Mouse (Mus musculus) mouse trophoblast stem cell (cell line): ENCODE measurements at regions not wholly inside any gene's neighbourhood (a gene's known extent, or its start where the extent isn't known, plus 50 kb on each side); places are given as distances from the start of the nearest gene placed in this dataset.
"Not testable (repeated sequence)": the region's sequence is repeated elsewhere in the genome, so short reads cannot be mapped to it uniquely, and the experiment has no call there.

Experiments used
- in situ Hi-C, 2 experiments: fragments of 300-500 bp; cut with MseI, MboI; formaldehyde crosslinking; loops; 2 replicates in 1 of 2; 3 replicates in 1 of 2; pipeline ENCODE4 v1.15.1; 2025

DNA sequence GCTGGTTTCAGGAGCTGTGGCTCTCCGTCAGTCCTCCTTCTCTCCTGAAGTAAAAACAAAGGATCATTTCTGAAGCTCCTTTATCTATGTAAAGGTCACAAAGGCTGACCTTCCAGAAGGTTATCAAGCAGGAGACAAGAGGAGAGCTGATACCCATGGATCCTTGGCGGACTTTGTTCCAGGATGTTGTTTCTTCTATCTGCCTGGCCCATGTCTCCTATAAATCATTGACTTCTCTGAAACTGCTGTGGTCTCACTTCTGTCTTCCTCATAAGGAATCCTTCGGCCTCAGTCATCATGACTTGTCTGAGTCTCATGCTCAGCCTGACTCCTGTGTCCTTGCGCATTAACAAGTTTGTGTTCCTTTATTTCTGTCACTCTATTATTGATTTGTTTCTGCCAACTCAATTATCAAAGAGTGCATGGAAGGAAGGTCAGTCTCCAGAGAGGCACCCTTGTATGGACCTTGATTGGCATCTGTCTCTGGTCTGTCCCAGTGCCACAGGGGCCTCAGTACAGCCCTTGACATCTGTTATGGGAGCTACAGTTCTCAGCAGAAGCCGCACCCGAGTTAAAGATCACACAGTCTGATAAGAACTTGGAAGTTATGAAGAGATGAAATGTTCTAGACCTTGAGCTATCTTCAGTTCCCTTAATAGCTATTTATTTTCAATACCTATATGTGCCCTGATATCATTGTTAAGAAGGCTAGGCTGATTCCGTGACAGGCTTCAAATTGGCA is 53.2 kb upstream of the Dazl start:
- in situ Hi-C loops: no loop called here

DNA sequence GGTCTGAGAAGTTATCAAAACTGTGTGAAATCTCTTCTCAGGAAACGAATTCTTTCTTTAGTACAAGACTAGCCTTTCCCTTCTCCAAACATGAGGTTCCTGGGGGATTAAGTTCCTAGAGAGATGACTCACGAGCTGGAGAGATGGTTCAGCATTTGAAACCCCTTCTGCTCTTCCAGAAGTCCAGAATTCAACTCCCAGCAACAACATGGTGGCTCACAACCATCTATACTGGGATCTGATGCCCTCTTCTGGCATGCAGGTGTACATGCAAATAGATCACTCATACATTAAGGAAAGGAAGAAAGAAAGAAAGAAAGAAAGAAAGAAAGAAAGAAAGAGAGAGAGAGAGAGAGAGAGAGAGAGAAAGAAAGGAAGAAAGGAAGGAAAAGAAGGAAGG is 60.4 kb upstream of the Dazl start:
- in situ Hi-C loops: not testable (repeated sequence)

DNA sequence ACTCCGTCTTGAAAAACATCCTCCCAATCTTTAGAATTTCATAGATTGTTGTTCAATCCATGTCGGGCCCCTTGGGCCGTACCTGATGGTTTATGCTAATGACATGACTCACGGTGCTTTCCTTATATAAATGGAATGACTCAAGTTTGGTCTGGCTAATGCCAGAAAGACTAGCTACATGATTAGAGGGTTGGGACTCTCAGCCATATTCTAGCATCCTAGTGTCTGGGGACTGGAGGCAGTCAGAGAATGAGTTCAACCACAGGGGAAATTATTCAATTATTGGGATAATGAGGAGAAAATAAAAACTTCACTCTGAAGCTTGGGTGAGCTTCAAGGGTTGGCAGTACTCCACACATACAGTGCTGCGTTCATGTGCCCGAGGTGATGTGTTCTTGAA is 60.9 kb upstream of the Dazl start:
- in situ Hi-C loops: no loop called here

DNA sequence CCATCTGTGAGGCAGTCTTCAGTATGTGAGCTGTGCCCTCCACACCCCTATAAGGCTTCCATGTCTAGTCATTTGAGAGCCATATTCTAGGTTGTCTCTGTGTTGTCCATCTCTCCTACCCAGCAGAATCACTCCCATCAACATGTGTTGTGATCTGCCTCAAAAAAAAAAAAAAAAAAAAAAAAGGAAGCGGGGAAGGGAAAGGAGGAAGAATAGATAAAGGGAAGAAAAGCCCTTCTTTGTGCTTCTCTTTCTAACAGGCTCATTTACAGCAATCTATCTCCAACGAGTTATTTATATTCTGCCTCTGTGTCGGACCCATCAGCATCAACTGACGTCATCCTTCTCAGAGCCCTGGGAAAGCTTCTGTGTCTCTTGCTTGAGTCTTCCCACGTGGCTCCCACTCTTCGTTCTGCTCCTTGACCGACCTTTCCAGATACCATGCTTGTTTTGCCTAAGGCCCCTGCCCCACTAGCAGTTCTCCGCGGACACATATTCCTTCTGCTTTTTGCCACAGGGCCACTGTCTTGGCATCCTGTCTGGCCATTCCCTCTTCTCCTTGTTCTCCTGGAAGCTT is 68.3 kb upstream of the Dazl start:
- in situ Hi-C loops: no loop called here

DNA sequence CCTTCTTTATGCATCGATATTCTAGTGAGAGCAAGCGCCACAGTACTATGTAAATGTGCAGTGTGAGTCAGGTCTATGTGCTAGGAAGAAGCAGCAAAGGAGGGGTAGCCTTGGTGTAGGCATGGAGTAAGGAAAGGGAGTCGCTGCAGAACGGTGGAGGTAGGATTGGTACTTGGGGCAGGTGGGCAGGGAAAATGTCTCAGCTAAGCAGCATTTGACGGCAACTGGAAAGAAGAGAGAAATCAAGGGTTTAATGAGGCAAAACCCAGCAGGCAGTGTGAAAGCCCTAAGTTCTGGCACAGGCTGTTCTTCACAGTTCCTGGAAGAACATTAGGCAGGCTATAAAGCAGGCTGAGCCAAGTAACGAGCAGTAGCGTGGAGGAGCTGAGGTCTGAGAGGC is 72.0 kb upstream of the Dazl start:
- in situ Hi-C loops: no loop called here

DNA sequence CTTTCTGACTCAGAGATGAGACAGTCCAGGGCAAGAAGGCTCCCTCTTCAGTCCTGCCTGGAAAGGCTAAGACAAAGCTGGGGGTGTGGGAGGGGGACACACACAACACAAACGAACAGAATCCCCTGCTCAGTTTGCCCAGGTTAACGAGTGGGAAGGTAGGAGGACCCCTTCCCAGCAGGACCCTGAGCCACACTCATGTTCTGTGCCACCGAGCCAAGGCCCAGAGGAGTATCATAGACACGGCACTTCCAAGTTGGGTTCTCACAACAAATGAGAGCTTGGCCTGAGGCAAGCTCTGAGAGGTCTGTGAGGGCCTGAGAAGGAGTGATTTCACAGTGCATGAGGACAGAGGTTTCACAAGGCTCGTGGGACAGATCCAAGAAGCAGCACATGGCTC is 72.7 kb upstream of the Dazl start:
- in situ Hi-C loops: no loop called here

DNA sequence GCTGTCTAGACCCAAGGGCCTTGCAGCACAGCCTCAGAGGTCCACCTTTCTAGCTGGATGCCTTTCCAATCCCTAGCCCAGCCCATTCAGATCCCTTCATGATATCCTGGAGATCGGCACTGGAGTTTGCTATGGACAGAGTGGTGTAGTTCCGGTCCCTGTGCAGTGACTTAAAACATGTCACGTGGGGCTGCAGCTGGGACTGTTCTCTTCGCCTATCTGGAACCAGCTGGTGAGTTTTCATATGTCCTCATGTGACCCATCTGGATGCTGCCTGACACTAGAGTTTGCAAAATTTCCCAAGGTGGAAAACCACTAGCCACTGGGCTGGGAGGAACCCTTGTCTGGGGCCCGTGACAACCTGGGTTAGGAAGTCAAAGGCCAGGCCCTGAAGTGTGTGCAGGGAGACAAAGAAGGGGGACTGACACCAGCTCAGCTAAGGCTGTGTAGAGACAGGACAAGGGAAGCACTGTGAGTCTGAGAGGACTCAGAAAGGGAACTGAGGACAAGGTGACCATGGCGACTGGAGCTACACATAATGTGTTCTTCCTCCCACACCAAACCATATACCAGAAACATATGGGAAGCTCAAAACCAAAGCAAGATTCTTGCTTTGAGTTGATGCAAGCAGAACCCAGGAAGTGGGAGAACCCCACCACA is 75.9 kb upstream of the Dazl start:
- in situ Hi-C loops: no loop called here

DNA sequence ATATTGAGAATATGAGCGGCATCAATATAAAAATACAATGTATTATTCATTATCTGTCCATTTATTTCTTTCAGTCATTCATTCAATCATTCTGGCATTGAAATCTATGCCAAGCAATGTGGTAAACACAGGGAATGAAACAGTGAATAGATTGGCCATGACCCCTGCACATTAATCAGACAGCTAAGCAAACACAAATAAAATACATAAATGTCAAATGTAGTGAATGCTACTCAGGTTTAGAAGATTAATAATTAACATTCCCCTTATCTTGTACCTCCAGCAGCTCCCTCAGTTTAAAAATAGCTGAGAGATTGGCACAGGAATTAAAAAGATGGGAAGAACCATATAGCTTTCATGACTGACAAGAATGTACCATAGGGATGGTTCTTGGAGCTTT is 77.0 kb upstream of the Dazl start:
- in situ Hi-C loops: no loop called here

DNA sequence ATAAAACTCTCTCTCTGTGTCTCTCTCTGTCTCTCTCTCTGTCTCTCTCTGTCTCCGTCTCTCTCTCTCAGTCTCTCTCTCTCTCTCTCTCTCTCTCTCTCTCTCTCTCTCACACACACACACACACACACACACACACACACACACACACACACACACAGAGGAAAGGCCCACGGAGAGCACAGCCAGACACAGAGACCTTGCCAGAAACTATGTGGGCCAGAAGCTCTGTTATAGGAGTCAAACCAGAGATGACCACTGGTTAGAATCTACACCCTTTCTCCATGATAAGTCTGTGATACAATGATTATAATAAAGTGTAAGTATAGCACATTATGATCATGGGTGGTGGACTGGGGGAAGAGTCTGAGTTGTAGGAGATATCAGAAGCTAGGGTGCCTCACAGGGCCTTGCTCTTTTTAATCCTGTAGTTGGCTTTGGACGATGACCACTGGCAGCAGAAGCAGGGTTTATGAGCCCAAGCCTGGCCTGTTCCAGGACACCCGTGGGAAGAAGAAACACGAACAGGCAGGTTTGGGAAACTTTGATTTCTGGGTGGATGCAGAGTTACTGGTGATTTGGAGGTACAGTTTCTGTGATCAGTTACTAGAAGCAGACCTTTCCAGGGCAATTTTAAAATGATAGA is 80.2 kb upstream of the Dazl start:
- in situ Hi-C loops: no loop called here

DNA sequence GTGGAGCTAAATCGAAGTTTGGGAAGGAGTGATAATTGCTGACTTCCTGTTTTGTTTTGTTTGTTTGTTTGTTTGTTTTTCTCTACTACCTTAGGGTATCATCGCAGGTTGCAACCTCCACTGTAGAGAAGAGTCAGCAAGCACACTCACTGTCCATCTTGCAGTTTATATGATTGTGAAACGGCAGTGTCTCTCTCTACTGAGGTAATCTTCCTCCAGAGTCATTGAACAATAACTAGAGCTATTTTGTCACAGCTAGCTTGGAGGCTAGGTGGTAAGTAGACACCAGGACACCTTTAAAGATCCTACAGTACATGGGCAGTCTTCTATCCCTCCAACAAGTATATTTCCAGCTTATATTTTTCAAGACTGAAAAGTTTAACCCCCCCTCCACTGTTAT is 82.0 kb upstream of the Dazl start:
- in situ Hi-C loops: no loop called here

DNA sequence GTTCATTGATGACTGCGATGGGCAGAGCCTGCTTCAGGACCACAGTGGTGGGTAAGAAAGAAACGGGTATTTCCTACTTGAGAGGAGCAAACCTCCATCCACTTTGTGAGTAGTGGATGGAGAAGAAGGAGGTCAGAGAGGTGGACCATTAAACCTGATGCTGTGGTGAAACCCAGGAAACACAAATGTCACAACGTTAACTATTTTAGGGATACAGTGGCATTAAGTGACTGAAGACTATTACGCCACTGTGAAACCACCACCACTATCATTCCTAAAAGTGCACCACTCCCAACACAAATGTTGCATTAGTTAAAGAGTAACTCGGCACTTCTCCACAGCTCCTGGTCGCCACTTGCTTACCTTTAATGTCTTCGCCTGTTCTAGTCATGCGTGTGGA is 83.3 kb upstream of the Dazl start:
- in situ Hi-C loops: no loop called here

DNA sequence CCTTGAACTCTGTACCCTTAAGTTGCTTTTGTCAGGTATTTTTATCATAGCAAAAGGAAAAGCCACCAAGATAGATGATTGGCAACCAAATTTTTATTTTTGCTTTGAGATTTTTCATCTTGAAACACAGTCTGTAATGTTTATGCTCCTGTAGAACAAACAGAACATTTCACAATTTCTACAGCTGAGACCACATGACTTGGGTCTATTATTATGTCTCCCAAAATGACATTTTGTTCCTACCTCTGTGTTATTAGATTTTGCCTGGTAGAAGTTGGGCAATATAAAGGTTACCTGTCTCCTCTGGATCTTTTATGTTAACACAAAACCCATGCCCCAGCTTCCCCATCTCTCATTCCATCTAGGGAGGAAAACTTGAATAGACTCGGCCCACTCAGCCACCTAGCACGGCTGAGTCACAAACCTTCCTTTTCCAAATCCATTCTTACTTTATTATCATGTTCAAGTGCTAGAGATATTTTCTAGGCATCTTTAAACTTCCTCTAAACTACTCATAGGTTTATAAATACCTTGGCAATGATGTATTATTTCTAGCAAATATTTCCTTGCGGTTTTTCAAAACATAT is 84.8 kb upstream of the Dazl start:
- in situ Hi-C loops: no loop called here

DNA sequence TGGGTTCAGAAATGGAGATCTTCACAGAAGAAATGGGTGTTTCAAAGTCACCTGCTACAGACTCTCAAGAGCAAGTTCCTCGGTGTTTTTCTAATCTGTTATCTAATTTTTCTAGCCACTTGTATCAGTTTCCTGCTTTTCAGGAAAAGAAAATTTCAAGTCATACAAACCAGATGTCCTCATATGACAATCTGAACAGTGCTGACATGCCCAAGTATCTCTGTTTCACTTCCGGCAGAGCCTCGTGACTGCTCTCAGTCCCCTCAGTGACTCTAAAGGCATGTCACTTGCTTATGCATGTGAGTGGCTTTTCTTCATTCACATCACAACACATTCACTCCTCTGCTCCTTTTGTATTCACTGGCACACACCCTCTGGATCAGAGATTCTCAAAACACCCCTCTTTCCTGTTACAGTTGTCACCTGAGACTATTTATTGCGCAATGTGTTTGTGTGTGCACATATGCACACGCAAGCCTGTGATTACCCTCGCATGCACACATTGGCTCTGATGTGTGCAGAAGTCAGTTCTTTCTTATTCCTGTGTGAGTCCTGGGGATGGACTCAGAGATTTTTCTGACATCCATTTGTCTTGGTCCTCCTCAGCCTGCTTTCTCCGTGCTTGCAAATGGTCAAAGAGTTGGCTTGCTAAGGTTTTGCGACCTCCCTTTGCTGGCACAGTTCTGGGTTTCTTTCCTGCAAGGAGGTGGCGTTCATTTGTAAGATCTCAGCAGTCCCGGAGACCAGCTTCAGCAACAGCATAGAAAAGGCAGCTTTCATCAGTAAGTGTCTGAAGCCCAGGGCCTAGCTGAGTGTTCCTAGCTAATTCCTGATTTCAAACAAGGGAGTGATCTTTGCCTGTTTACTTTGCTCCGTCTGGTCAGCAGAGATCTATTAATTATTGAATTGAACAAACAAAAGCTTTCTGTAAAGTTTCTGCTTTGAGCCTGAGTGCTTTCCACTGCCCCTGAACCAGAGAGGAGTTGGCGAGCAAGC is 95.6 kb upstream of the Dazl start:
- in situ Hi-C loops: no loop called here

DNA sequence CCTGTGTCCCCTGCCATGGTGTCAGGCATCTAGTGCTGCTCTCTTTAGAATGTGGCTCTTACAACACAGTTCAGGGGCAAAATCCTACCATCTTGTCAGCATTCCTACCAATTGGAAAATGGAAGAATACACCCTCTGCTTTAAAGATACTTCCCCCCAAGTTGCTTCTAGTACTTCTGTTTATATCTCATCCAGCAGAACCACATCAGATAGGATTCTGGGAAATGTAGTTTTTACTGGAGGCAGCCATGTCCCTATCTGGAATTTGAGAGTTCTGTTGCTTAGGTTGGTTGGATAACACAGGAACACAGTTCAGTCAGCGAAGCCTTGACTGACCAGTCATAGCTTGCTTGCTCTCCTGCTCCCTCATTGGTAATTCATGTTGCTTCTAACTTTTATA is 96.7 kb upstream of the Dazl start:
- in situ Hi-C loops: no loop called here

DNA sequence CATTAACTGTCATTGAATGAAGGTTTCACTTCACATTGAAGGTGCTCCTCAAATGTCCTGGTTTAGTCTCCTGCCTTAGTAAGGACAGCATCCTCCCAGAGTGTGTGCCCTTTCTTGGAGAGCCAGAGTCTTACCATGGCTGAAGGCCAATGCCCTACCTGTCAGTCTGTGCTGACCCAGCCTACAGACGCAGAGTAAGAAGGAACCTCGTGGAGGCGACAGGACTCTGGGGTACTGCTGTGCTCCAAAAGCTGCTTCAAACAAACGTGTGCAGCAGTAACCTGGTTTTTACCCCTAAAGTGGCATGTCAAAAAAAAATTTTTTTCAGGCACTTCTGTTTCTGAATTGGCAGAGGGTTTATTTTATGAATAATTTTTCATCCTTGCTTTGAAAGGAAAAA is 97.8 kb upstream of the Dazl start:
- in situ Hi-C loops: no loop called here

DNA sequence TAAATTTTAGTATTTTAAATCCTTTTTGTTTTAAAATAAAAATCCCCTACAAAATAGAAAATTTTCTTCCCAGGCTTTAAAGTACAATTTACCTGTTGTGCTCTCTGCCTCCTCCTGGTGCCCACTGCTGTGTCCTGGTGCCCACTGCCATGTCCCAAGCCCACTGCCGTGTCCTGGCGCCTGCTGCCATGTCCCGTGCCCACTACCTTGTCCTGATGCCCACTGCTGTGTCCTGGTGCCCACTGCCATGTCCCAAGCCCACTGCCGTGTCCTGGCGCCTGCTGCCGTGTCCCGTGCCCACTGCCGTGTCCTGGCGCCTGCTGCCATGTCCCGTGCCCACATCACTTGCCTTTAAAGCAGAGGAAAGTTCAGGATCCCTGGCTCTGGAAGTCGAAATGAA is 98.6 kb upstream of the Dazl start:
- in situ Hi-C loops: no loop called here

DNA sequence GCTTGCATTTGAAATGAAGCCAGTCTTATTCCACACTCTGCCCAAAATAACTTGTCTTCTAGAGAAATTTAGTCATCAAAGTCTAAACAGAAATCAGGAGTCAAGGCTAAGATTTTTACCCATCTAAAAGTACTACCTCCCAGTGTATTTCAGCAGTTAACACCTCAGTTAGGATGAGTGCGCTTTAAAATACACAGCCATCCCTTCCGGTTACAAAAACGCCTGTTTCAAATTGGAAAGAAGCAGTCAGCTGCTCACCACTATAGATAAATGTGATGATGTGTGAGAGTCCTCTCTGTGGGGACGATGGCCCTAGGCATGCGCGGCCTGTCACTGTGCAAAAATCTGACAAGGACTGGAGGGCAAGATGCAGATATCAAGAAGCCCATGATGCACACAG is 99.0 kb upstream of the Dazl start:
- in situ Hi-C loops: no loop called here

DNA sequence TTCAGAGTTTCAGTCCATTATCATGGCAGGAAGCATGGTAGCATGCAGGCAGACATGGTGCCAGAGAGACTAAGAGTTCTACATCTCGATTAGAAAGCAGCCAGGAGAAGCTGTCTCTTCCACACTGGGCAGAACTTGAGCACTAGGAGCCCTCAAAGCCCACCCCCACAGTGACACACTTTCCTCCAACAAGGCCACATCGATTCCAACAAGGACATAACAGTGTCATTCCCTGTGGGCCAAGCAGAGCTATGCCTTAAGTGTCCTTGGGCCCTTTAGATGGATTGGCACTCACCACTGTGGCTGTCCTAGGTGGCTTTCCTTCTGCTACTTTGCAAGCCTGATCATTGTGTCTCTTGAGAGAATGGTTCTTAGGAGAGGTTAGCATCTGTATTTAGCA is 99.5 kb upstream of the Dazl start:
- in situ Hi-C loops: no loop called here

DNA sequence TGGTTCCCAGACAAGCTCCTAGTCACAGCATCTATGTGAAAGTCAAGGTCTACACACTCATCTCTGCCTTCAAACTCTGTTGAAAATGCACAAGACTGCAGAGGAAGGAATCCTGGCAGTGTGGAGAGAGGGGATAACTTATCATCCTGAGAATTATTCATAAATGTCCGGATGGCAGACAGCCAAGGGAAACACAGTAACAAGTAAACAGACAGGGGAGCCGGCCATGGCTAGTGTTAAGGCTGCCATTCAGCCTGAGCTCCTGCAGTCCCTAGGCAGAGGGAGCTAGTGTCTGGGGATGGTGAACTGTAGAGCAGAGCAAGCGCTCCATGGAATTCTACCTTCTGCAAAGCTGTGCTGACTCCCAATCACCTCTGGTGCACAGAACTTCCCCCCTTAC is 100.3 kb upstream of the Dazl start:
- in situ Hi-C loops: no loop called here

DNA sequence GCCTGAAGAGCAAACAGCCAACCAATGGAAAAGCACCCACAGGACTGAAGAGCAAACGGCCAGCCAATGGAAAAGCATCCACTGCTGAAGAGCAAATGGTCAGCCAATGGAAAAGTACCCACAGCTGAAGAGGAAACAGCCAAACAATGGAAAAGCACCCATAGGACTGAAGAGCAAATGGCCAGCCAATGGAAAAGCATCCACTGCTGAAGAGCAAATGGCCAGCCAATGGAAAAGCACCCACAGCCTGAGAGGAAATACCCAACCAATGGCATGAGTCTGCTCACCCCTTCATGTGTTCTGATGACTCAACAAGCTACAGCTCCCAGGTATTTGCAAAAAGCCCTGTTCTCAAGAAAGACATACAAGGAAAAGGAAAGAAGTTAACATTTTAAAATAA is 101.4 kb upstream of the Dazl start:
- in situ Hi-C loops: no loop called here

DNA sequence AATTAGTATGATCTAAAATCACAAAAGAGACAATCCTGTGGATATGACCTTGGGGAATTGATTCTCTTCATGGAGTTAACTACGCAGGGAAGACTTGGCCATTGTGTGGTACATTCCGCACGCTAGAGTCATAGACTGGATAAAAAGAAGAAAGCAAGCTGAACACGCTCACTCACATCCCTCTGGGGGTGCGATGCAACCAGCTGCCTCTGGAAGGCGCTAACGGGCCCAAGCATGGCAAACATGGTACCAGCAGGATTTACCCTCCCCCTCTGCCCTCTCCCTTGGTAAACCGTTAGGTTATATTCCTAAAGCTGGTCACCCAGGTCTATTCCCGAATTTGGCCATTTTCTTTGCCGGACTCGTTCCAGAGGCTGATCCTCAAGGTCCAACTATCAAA is 102.2 kb upstream of the Dazl start:
- in situ Hi-C loops: no loop called here
